Mouse (Mus musculus): Measurements from ENCODE around the gene Nadk. TPM values are rescaled to one million over a fixed set of nuclear protein-coding genes. Genes with fewer than 3 reads are reported as not detected.
"Not testable (repeated sequence)": the region's sequence is repeated elsewhere in the genome, so short reads cannot be mapped to it uniquely, and the experiment has no call there.

Nadk gene
- polyA plus RNA-seq, 1 experiment from 2014 or later = 110 TPM

- Histone ChIP-seq H3K4me3 (no peak overlapping the region), H3K27me3 (ENCODE audit: low read depth, poor library complexity, severe bottlenecking) (no peaks in the 10 kb centered on the region), H3K36me3 (peaks cover 56% of the 10 kb centered on the region), H3K27ac (replicated peaks) (no peak overlapping the region), H3K9me3 (replicated peaks) (no peaks in the 10 kb centered on the region), H3K4me1 (peaks cover 42% of the 10 kb centered on the region)
- 78% methylated on average over 2 of the region's 2 CpGs for WGBS
- no peak for DNase-seq (ENCODE audit: low spot score)
Measured at GRCm38 (mm10) chr4:155560932-155561331, 1.2 kb upstream of the Nadk start.

DNA sequence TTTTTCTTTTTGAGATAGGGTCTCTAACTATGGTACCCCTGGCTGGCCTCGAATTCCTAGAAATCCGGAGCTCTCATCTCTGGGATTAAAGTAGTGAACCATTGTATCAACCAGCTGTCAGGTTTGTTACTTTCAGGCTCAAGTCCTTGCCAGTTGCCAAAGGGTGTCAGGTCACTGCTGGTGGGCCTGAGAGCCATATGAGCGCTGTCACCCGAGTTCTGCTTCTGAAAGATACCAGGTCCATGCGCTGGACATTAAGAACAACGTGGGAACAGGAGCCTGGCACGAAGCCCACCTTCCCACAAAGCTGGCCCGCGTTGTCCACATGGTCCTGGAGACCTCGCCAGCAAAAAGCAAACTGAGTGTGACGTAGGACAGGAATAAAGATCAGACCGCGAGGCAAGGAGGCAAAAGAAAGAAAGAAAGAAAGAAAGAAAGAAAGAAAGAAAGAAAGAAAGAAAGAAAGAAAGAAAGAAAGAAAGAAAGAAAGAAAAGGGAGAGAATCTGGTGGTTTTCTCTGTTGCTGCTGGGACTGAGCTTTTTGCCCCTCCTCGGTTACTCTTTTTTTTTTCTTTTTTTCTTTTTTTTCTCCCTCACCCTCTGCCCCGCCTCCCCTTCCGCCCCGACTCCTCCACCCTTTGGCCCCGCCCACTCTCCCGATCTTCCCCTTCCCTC is 684 bp downstream of the Nadk start:
- DNase-seq (ENCODE audit: low spot score) = peak; percentile 41
- peaks cover 36% of the 10 kb centered on the region for H3K36me3 ChIP-seq
- peak overlapping the region; percentile 84 for H3K27ac ChIP-seq (replicated peaks)
- H3K4me3 ChIP-seq = peak overlapping the region; percentile 79
- no peaks in the 10 kb centered on the region for H3K9me3 ChIP-seq (replicated peaks)
- no peaks in the 10 kb centered on the region for H3K27me3 ChIP-seq (ENCODE audit: low read depth, poor library complexity, severe bottlenecking)
- WGBS = 4% methylated on average over 19 of the region's 19 CpGs
- peaks cover 42% of the 10 kb centered on the region for H3K4me1 ChIP-seq

GRCm38 (mm10) chr4:155563400-155564231 is 1.4 kb downstream of the Nadk start:
- no peaks in the 10 kb centered on the region for H3K27me3 ChIP-seq (ENCODE audit: low read depth, poor library complexity, severe bottlenecking)
- H3K9me3 ChIP-seq (replicated peaks) = no peaks in the 10 kb centered on the region
- H3K27ac ChIP-seq (replicated peaks) = peak overlapping the region; percentile 91
- WGBS = under 1% methylated on average over 69 of the region's 69 CpGs
- DNase-seq (ENCODE audit: low spot score) = peak; percentile 100
- peak overlapping the region; percentile 79 for H3K4me3 ChIP-seq
- peaks cover 29% of the 10 kb centered on the region for H3K36me3 ChIP-seq
- H3K4me1 ChIP-seq = peaks cover 42% of the 10 kb centered on the region

- peak overlapping the region; percentile 91 for H3K27ac ChIP-seq (replicated peaks)
- DNase-seq (ENCODE audit: low spot score) = no peak
- H3K9me3 ChIP-seq (replicated peaks) = no peaks in the 10 kb centered on the region
- H3K36me3 ChIP-seq = peaks cover 20% of the 10 kb centered on the region
- H3K4me3 ChIP-seq = peak overlapping the region; percentile 79
- H3K4me1 ChIP-seq = peaks cover 42% of the 10 kb centered on the region
- H3K27me3 ChIP-seq (ENCODE audit: low read depth, poor library complexity, severe bottlenecking) = no peaks in the 10 kb centered on the region
- 22% methylated on average over 20 of the region's 20 CpGs for WGBS
Measured at GRCm38 (mm10) chr4:155564315-155565069, 2.3 kb downstream of the Nadk start.

DNA sequence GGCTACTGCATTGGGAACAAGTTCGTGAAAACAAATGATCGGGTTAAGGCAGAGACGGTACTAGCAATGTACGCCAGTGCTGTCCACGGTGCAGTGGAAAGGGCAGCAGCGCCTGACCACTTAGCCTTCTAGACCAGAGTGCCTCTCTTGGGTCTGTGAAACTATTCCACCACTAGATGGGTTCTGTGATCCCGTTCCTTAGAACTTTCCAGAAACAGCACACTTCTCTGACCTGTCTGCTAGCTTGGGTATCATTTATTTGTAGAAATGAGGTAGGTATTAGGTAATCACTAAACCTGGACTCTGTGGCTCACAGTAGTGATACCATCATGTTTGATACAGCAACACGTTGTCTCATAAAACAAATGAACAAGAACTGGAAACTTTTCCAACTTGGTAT is 4.4 kb downstream of the Nadk start:
- Histone ChIP-seq H3K36me3 (no peaks in the 10 kb centered on the region), H3K27me3 (ENCODE audit: low read depth, poor library complexity, severe bottlenecking) (no peaks in the 10 kb centered on the region), H3K27ac (replicated peaks) (no peak overlapping the region), H3K4me1 (peaks cover 32% of the 10 kb centered on the region), H3K9me3 (replicated peaks) (no peaks in the 10 kb centered on the region), H3K4me3 (no peak overlapping the region)
- WGBS = 86% methylated on average over 8 of the region's 8 CpGs
- DNase-seq (ENCODE audit: low spot score) = no peak

GRCm38 (mm10) chr4:155568170-155568569 is 6.0 kb downstream of the Nadk start:
- Histone ChIP-seq H3K4me3 (no peak overlapping the region), H3K4me1 (peaks cover 20% of the 10 kb centered on the region), H3K27me3 (ENCODE audit: low read depth, poor library complexity, severe bottlenecking) (no peaks in the 10 kb centered on the region), H3K27ac (replicated peaks) (no peak overlapping the region), H3K36me3 (no peaks in the 10 kb centered on the region), H3K9me3 (replicated peaks) (no peaks in the 10 kb centered on the region)
- no peak for DNase-seq (ENCODE audit: low spot score)
- 48% methylated on average over 2 of the region's 2 CpGs for WGBS

DNA sequence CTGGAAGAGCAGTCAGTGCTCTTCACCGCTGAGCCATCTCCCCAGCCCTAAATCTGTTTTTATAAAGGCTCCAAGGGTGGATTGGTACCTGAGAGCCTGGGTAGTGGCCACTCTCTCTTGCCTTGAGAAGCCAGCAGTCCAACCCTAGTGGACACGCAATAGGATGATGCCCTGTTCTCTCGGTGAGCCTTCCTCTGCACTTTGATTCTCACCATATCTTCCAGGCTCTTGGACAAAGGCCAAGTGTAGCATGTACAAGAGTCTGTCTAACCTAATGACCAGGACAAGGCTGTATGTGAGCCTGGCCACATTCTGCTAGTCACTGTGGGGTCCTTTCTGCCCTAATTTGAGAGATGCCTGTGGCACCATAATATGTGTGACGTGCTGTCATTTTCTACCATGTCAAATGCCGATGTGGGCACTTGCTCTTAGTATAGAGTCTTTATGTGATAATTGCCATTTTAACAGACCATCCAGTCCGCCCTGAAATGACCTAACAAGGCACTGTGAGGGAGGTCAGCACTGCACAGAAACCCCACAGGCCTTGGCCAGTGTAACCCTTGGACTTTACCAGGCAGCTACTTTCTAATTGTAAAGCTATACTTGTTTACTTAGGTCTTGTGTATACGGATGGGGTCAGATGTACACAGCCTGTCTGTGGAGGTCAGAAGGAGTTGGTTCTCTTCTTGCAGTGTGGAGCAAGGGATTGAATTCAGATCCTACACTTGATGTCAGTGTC is 6.6 kb downstream of the Nadk start:
- WGBS = 92% methylated on average over 7 of the region's 7 CpGs
- 0 out of 2 replicates have a peak, but pooled peaks cover 3% of the 10 kb centered on the region for H3K36me3 ChIP-seq
- H3K4me1 ChIP-seq = peaks cover 20% of the 10 kb centered on the region
- H3K9me3 ChIP-seq (replicated peaks) = no peaks in the 10 kb centered on the region
- no peak overlapping the region for H3K27ac ChIP-seq (replicated peaks)
- H3K4me3 ChIP-seq = no peak overlapping the region
- H3K27me3 ChIP-seq (ENCODE audit: low read depth, poor library complexity, severe bottlenecking) = no peaks in the 10 kb centered on the region
- DNase-seq (ENCODE audit: low spot score) = no peak

DNA sequence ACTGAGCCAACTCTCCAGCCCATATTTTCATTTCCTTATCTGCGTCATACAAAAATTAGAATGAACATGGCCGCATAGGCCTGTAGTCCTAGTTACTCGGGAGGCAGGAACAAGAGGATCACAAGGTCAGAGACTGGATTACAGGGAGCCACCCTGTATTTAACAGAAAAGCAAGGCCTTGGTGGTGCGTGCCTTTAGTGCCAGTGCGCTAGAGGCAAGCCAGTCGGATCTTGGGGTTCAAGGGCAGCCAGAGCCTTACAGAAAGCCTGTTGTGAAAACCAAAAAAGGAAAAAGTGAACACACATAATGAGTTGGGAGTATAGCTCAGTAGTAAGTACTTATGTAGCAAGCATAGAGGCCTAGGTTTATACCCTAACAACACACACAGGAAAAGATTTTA is 7.6 kb downstream of the Nadk start:
- 94% methylated on average over 6 of the region's 6 CpGs for WGBS
- Histone ChIP-seq H3K9me3 (replicated peaks) (no peaks in the 10 kb centered on the region), H3K36me3 (0 out of 2 replicates have a peak, but pooled peaks cover 3% of the 10 kb centered on the region), H3K27ac (replicated peaks) (no peak overlapping the region), H3K4me3 (no peak overlapping the region), H3K4me1 (peaks cover 13% of the 10 kb centered on the region), H3K27me3 (ENCODE audit: low read depth, poor library complexity, severe bottlenecking) (no peaks in the 10 kb centered on the region)
- no peak for DNase-seq (ENCODE audit: low spot score)

DNA sequence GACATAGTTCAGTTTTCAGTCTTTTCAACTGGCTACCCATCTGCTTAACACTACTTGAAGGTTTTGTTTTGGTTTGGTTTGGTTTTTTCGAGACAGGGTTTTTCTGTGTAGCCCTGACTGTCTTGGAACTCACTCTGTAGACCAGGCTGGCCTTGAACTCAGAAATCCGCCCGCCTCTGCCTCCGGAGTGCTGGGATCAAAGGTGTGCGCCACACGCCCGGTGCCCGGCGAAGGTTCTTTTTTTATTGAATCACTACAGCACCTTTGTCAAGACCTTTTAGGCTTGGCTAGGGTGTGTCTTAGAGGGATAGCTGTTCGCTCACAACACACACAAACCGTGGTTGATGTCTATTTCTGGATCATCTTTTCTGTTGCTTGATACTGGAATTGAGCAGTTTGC is 8.1 kb downstream of the Nadk start:
- not testable (repeated sequence) for H3K4me3 ChIP-seq; H3K27ac ChIP-seq (replicated peaks); H3K9me3 ChIP-seq (replicated peaks); DNase-seq (ENCODE audit: low spot score); H3K36me3 ChIP-seq; H3K27me3 ChIP-seq (ENCODE audit: low read depth, poor library complexity, severe bottlenecking); H3K4me1 ChIP-seq
- WGBS = 93% methylated on average over 11 of the region's 11 CpGs

- H3K27me3 ChIP-seq (ENCODE audit: low read depth, poor library complexity, severe bottlenecking) = no peaks in the 10 kb centered on the region
- H3K36me3 ChIP-seq = peaks cover 14% of the 10 kb centered on the region
- no peaks in the 10 kb centered on the region for H3K9me3 ChIP-seq (replicated peaks)
- peaks cover 5% of the 10 kb centered on the region; the same call in 1 of the 2 replicates for H3K4me1 ChIP-seq
- no peak overlapping the region for H3K27ac ChIP-seq (replicated peaks)
- no peak for DNase-seq (ENCODE audit: low spot score)
- 90% methylated on average over 2 of the region's 2 CpGs for WGBS
- H3K4me3 ChIP-seq = no peak overlapping the region
Measured at GRCm38 (mm10) chr4:155571442-155571841, 9.3 kb downstream of the Nadk start.

GRCm38 (mm10) chr4:155573155-155573554 is 11.0 kb downstream of the Nadk start:
- WGBS = 90% methylated on average over 2 of the region's 2 CpGs
- H3K9me3 ChIP-seq (replicated peaks) = no peaks in the 10 kb centered on the region
- H3K36me3 ChIP-seq = peaks cover 31% of the 10 kb centered on the region
- H3K4me3 ChIP-seq = no peak overlapping the region
- peaks cover 5% of the 10 kb centered on the region; the same call in 1 of the 2 replicates for H3K4me1 ChIP-seq
- DNase-seq (ENCODE audit: low spot score) = no peak
- no peaks in the 10 kb centered on the region for H3K27me3 ChIP-seq (ENCODE audit: low read depth, poor library complexity, severe bottlenecking)
- no peak overlapping the region for H3K27ac ChIP-seq (replicated peaks)

GRCm38 (mm10) chr4:155573876-155574275 is 11.7 kb downstream of the Nadk start:
- H3K27ac ChIP-seq (replicated peaks) = no peak overlapping the region
- H3K36me3 ChIP-seq = peaks cover 38% of the 10 kb centered on the region
- 90% methylated on average over 9 of the region's 9 CpGs for WGBS

More at GRCm38 (mm10) chr4:155573876-155574275, 11.7 kb downstream of the Nadk start:
- Histone ChIP-seq H3K27me3 (ENCODE audit: low read depth, poor library complexity, severe bottlenecking) (no peaks in the 10 kb centered on the region), H3K4me3 (no peak overlapping the region), H3K4me1 (peaks cover 5% of the 10 kb centered on the region; the same call in 1 of the 2 replicates), H3K9me3 (replicated peaks) (no peaks in the 10 kb centered on the region)
- no peak for DNase-seq (ENCODE audit: low spot score)

Data from midbrain, embryonic 10.5 days (tissue).